Mouse (Mus musculus): ENCODE results near the gene Banp.
A peak's percentile ranks its signal among the peaks of the same experiment; 100 is the strongest.

Gene Banp

GRCm38 (mm10) chr8:122058951-122059350 is 109.4 kb downstream of the Banp start:
- peak; percentile 94 for ATAC-seq (ENCODE audit: low TSS enrichment)

DNA sequence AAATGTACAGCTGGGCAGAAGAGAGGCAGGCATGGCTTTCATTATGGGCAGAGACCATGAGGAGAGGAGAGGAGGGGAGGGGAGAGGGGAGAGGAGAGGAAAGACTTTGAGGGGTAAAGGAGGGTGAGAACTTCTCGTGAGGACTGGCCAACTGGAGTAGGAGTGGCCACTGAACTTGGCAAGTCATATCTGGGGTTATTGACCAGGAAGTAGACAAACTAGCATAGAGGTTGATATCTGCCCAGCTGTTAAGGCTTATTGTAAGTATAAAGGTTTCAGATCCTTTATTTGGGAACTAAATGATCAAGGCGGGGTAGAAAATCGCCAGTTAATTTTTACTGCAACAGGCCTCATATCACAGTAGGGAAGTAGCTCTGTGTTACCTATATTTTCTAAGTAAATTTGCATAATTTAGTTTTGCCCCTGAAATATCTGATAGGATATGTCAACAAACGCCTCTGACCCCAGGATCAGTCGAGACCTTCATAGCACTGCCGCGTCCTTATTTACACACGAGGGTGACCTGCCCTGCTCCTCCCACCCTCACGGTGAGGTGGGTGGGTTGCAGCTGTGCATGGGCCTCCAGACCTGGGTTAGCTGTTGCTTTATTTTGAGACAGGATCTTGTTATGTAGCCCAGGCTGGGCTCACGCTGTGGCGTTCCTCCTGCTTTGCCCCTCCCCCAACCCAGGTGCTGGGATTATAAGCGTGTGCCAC is 113.1 kb downstream of the Banp start:
- no peak for ATAC-seq (ENCODE audit: low TSS enrichment)

DNA sequence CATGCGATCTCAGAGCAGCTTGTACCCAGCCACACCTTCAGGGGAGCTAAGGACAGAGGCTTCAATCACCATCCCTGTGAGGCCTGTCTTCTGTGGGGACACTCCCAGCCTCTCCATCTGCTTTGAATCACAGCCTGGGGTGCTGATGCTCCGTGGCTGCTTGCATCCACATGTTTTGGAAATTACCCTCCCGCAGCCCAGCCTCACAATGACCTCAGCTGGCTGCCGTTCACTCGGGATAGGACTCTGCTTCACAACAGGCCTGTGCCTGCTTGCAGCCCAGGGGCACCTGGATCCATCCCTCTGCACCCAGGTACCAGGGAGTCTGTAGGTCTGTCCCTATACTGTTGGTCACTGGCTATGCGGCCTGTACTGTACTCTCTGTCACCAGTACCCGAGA is 114.8 kb downstream of the Banp start:
- ATAC-seq (ENCODE audit: low TSS enrichment): no peak

DNA sequence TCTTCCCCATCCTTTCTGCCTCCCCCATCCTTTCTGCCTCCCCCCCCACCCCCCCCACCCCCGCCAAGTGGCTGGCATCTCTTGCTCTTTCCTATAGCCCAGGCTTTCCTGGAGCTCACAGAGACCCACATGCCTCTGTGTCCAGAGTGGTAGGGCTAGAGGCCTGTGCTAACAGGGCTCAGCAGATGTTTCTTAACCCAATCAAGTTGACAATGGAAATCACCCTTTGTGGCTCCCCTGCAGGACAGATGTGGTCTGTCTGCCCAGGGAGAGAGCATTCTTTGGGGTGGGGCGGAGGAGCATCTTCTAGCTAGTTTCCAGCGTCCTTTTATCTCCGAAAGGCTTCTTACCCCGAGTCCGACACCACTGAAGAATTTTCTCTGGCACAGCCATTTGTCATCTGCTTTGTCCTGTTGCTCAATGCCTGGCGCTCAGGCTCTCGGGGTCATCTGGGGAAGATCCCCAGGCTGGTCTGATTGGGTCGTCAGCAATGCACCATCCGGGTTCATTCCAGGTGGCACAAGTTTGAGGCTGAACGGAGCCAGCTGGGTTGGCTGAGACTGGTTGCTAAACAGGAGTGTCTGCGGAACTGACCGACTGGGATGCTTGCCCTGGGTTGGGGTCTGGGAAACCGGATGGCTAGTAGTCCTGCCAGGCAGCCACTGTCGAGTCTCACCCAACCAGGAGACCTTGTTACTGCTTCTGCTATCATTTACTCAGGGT is 118.4 kb downstream of the Banp start:
- ATAC-seq (ENCODE audit: low TSS enrichment): no peak

GRCm38 (mm10) chr8:122068609-122069008 is 119.1 kb downstream of the Banp start:
- no peak for ATAC-seq (ENCODE audit: low TSS enrichment)

DNA sequence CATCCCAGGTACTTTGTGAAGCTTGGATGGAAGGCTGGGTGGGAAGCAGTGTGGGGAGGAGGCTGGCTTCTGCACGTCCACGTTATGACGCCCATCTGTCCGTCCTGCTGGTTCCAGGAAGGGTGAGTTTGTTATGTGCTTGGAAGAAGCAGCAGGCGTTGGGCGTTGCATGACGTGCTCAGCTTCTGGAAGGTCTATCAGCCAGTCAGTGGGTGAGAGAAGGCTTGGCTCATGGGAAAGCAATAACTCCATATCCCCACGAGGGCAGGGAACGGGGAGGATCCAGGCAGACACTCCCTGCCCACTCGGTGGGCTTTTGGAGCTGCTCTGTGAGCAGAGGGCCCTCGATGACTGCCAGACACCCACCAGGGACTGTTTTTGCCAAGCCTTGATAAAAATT is 119.7 kb downstream of the Banp start:
- peak; percentile 44; the same call in 1 of the 2 replicates for ATAC-seq (ENCODE audit: low TSS enrichment)

- ATAC-seq (ENCODE audit: low TSS enrichment): no peak
Measured at GRCm38 (mm10) chr8:122071193-122071592, 121.6 kb downstream of the Banp start.

DNA sequence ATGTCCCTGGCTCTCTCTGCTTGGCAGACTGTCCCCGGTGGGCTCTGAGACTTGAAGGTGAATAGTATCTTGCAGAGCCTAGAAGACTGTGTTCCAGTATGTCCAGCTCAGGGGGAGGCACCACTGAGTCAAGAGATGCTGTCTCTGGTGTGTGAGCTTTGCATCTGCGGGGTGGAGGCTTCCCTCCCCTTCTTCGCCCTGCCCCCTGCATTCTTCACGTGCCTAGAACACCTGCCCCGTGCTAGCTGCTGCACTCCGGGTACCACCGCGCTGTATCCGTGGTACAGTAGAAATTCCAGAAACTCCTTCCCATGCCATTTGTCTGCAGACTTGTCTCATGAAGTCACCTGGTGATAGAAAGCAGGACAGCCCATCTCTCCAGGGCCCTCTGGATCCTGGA is 124.4 kb downstream of the Banp start:
- no peak for ATAC-seq (ENCODE audit: low TSS enrichment)

GRCm38 (mm10) chr8:122074442-122074841 is 124.9 kb downstream of the Banp start:
- no peak for ATAC-seq (ENCODE audit: low TSS enrichment)

GRCm38 (mm10) chr8:122074977-122075376 is 125.4 kb downstream of the Banp start:
- ATAC-seq (ENCODE audit: low TSS enrichment): no peak

GRCm38 (mm10) chr8:122076183-122076842 is 126.8 kb downstream of the Banp start:
- ATAC-seq (ENCODE audit: low TSS enrichment): no peak

- no peak for ATAC-seq (ENCODE audit: low TSS enrichment)
Measured at GRCm38 (mm10) chr8:122078321-122078720, 128.8 kb downstream of the Banp start.

Data from frontal cortex, adult (tissue).